Mouse (Mus musculus) ES-CJ7 (cell line): ENCODE data around the gene Ptar1.
A peak's percentile ranks its signal among the peaks of the same experiment; 100 is the strongest.

Experiments
- DNase-seq: peaks from one replicate; pipeline ENCODE4 v3.0.0; 2011; ENCODE audit warnings: low read depth, low spot score

Ptar1 gene

DNA sequence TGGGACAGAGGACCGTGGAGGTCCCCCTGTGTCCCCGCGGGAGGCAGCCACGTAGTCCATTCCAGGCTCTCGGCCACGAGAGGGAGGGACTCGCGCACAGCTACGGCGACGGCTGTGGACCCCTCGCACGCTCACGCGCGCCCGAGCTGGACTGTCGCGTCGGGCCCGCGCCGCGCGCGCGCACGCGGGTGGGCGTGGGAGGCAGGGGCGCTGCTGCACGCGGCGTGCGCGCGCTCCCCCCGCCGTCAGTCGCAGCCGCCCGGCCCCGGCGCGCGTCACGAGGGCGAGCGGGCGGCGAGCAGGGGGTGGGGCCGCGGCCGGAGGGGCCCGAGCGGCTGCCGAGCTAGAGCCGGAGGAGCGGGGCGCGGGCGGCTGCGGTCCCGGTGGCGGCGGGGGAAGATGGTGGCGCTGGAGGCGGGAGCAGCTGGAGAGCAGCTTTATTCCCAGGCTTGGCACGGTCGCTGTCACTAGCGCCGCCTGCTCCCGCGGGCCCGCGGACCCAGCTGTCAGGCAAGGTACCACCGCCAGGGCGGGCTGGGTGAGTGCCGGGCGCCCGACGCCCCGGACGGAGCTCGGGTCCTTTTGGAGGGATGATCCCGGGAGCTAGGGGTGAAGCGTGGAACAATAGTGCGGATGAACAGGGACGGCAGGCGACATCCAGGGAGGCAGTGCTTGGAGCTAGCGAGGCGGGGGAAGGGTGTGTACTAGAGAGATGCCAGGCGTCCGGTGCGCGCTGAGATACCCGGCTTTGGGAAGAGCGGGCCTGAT lies 71.5 kb downstream of the Ptar1 start, which contains the start of gene Apba1:
Apba1 (plus strand) TSS at position 334 of the 768 bp plus-strand sequence.
- peak; percentile 35 for DNase-seq

DNA sequence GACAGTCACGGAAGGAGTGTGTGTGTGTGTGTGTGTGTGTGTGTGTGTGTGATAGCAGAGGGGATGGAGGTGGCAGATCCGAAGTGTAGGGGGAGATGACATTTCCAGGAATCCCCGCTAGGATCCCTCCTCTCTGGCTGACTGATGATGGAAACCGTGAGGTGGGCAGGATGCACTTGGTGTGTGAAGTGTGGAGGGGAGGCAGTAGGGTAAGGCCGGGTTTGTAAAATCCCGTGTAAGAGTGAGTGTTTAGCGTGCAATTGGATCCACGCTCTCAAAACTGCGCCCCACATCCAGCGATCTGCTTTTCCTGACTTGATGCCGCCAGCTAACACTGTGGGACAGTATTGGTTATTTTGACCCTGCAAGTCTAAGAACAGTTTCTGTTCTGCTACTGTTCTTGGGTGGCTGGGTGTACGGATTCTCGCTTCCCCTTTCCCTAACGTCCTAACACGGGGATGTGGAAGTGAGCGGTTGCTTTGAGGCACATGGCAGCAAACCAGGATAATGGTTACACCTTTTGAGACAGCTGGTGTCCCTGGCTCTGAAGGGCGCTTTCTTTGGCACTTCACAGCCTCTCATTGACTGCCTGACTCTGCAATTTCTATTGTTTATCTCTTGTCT lies 72.2 kb downstream of the Ptar1 start:
- no peak for DNase-seq

- DNase-seq, result no peak
Measured at GRCm38 (mm10) chr19:23763371-23763770, 76.1 kb downstream of the Ptar1 start.

- no peak for DNase-seq
Measured at GRCm38 (mm10) chr19:23764051-23764450, 76.8 kb downstream of the Ptar1 start.

DNA sequence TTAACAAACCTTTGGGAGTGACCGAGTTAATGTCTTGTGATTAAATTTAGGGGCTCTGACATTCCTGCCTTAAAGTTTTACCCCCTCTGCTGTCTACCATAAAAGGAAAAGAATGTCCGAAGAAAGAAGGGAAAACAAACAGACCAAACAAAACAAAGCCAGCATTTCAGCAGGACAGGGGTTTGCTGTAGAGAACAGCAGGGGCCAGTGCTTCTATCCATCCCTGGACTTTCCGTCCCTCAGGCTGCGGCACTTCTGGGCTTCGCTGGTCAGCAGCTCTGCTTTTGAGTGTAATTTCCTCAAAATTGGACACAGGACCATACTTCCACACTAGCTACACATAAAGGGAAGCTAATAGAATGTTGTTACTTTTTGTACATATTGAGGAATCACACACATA lies 81.6 kb downstream of the Ptar1 start:
- no peak for DNase-seq

DNA sequence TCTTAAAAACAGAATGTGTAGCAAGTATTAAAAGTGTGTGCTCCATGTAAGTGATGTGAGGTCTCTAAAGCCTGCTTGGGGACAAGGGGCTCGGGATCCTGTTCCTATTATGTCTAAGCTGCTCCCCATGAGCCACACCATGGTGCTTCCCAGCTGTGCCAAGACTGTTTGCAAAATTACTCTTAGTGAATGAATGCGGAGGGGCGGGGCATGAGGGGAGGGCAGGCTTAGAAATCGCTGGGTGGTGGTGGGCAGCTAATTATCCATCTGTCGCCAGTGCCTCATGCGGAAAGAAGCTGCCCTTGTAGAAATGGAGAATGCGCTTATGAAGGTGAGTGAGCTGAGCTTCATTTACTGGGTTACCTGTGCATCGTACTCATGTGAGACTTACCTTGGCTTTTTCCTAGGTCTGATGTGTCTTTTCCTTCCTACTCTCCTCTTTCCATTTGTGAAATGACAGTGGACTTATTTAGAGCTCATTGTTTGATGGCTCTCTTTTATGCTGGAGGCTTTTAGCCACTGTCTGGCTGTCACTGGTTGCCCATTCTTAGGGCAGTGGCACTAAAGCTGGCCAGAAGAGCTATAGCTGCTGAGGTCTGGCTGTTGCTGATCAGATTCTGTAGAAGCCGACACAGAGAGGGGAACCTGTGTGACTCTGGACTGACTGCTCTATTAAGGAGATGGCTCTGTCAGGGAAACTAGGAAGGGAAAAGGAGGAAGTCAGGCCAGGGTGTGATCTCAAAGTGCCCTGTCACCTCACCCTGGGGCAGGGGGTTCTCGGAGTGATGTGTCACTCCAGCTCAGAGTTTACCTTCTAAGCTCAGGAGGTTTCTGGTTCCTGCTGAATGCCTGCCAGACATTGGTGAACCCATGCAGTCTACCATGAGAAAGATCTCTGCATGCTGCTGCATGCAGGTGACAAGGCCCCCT lies 83.5 kb downstream of the Ptar1 start:
- DNase-seq, result no peak

- DNase-seq, result peak; percentile 55
Measured at GRCm38 (mm10) chr19:23771971-23772370, 84.7 kb downstream of the Ptar1 start.

GRCm38 (mm10) chr19:23775356-23775755 lies 88.1 kb downstream of the Ptar1 start:
- no peak for DNase-seq

GRCm38 (mm10) chr19:23779130-23779529 lies 91.9 kb downstream of the Ptar1 start:
- no peak for DNase-seq

- DNase-seq, result no peak
Measured at GRCm38 (mm10) chr19:23780105-23780504, 92.9 kb downstream of the Ptar1 start.
